Mouse (Mus musculus): ENCODE data around the gene Ttc25.

The Ttc25 gene

DNA sequence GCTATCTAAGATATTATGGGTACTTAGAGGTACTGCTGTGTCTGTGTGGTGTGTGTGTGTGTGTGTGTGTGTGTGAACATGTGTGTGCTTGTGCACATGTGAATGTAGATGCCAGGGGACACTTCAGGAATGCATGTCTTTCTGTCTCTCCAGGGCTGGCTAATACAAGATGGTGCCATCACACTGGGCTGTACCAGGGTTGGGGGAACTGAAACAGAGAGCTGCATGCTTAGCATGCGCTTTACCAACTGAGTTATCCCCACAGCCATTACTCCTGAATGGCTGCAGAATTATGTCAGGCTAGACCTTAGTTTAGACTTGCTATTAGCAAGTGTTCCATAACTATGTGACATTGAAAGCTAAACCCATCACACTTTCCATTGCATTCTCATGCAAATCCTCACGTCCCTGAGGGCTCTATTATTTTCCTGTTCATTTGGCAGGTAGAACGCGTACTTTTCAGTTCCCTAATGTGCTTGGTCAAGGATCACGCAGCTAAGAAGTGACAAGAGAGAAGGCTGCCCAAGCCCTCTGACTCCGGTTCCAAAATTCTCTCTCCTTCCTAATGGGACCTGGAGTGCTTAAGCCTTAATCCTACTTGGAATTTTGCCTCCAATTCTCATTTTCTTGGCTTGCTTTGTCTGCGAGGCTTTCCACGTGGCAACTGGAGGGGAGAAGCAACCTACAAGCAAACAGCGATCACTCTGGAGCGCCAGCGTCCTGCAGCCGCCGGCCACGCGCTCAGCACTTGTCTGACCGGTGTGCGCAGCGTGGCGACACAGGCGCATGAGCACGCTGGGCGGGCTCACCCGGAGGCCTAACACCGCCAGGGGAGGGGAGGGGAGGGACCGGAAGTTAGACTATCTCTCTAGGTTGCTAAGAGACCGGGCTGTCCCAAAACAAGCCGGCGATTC lies at the start of gene Ttc25:
Gene Ttc25, plus strand, starts transcription at position 776 of the 914 bp plus-strand sequence.
- in situ Hi-C loops (cut with MboI; ENCODE audit: unreplicated experiment in 2 of 2) = loop anchor here (5.0 kb wide), 2 partner anchors 43 to 48 kb away; no protein-coding TSS in a partner anchor

DNA sequence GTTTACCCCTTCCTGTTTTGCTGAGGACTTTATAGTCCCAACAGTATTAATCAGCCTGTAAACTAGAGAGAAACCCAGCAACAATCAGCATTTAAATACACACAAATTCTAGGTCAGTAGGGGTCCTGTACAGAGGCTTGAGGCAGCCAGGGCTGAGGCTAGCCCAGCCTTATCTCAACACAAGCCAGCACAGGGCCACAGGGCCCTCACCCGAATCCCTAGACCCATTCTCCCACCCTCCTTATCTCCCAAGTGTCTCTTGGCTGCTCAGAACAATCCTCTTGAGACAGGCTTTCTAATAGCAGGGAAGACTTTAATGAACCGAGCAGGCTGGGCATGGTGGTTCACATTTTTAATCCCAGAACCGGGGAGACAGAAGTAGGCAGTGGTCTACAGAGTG lies 45.2 kb upstream of the Ttc25 start:
- in situ Hi-C loops (cut with MboI; ENCODE audit: unreplicated experiment in 2 of 2) = loop anchor here in 1 of 2 experiments (5.0 kb wide), 1 partner anchor 47 kb away; the partner anchor contains the start of gene Ttc25

DNA sequence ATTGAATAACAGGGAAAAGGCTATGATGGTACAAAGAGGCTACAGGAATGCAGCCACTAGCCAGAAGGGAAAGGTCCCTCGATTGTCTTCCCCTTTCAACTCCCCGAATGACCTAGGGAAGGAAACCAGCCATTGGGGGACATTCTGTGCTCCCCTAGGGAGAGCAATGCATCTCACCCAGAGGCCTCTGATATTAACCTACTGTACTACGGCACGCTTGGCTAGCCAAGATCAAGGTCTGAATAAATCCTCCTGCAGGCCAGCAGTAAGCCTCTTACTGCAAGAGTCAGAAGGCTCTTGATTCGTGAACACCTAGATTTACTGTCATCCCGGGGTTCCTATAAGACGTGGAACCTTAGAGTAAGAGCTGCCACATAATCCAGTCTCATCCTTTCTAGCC lies 44.8 kb upstream of the Ttc25 start:
- in situ Hi-C loops (cut with MboI; ENCODE audit: unreplicated experiment in 2 of 2) = loop anchor here in 1 of 2 experiments (5.0 kb wide), 1 partner anchor 47 kb away; the partner anchor contains the start of gene Ttc25

DNA sequence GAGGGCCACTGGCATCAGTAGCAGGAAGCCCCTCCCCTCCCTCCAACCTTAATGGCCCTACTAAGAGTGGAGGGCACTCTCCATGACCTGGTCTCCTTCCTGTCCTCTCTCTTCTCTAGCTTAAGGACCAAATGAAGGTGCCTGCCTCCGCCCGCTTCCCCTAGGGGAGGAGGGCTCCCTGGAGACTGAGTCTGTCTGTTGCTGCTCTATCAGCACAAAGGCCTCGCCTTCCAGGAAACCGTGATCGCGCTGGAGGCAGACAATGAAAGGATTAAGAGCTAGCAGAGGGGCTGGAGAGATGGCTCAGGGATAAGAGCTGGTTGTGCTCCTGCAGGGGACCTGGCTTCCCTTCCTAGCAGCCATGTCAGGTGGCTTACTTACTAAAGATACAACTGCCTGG lies 44.1 kb upstream of the Ttc25 start:
- in situ Hi-C loops (cut with MboI; ENCODE audit: unreplicated experiment in 2 of 2) = loop anchor here in 1 of 2 experiments (5.0 kb wide), 1 partner anchor 46 kb away; the partner anchor contains the start of gene Ttc25

DNA sequence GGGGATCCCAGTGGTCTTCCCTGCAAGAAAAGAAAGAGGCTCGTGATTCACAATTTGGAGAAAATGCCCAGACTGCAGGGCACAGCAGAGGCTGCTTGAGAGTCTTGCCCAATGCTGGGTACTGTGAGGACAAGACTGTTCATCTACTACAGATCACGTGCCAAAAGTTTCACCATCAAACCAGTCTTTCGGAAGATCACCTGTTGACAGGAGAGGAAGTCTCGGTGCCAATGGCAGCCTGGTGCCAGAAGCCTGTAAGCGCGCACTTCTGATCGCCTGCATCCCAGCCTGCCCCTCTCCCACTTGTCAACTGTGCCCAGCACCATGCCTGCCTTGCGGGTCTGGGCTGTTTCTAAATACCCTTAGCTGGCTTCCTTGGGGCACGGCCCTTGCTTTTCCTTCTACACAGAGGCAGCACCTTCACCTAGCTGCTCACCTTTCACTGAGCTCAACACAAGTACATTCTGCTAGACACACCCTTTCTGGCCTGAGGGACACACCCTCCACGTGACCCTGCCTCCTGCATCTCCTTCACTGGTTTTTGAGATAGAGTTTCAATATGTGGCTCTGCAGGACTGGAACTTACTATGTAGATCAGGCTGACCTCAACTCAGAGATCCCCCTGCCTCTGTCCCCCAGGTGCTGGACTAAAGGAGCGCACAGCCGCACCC lies 40.3 kb upstream of the Ttc25 start:
- in situ Hi-C loops (cut with MboI; ENCODE audit: unreplicated experiment in 2 of 2) = loop anchor here in 1 of 2 experiments (5.0 kb wide), 1 partner anchor 42 kb away; the partner anchor contains the start of gene Ttc25

DNA sequence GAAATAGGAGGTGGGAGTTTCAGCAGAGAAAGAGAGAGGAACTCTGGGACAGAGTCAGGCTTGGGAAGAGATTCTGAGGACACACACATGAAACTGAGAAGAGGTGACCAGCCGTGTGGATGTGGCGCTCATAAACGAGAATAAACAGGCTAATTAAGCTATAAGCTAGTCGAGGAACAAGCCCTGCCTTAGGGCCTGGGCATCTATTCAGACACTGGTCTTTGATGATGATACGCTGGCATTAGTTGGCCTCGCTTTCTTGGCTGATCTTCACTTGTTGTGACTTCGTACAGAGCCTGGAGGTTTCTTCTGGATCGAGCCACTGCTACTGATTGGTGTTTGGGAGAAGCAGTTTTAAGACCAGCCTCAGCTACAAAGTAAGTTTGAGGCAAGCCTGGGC lies 39.4 kb upstream of the Ttc25 start:
- in situ Hi-C loops (cut with MboI; ENCODE audit: unreplicated experiment in 2 of 2) = no loop called here

DNA sequence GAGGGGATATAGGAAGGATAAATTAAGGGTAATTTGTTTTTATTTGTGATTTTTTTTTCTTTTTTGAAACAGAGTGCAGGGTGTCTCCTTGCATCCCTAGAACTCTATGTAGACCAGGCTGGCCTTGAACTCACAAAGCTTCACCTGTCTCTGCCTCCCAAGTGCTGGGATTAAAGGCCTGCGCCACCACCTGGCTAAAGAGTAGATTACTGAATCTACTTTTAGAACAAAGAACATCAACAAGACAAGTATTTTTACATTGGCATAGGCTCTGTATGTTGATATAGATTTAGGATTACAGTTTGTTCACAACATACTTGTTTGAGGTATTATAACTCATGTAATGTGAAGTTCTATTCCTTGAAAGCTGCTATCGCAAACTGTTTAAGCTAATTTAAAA lies 34.9 kb upstream of the Ttc25 start:
- in situ Hi-C loops (cut with MboI; ENCODE audit: unreplicated experiment in 2 of 2) = no loop called here

DNA sequence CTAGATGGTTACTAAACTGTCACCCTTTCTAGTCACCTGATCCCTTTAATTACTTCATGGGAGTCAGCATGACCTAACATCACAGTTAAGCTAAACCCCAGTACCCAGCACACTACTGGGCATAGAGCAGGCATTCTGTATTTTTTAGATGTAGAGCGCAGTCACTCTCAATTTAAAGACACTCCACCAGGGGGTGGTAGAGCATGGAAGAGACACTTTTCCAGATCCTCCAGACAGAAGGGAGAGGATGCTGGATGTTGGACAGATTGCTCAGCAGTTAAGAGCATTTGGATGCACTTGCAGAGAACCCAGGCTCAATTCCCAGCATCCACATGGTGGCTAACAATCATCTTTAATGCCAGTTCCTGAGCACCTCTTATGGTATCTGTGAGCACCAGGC lies 33.0 kb upstream of the Ttc25 start:
- in situ Hi-C loops (cut with MboI; ENCODE audit: unreplicated experiment in 2 of 2) = no loop called here

DNA sequence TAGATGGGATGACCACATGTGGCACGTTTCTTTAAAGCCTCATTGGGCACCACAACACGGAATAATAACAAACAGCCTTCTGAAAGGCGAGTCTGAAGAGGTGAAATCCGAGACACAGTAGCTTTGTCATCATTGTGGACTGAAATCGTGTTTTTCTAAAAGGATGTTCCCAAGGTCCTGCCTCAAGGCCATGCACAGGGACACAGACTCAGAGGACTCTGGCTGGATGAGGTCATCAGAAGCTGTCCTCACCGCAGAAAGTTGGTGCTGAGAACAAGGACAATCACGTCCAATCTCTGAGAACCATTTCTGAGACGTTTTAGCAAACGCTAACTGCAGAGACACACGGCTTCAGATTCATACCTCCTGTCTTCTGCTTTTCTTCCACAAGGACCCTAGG lies 31.7 kb upstream of the Ttc25 start:
- in situ Hi-C loops (cut with MboI; ENCODE audit: unreplicated experiment in 2 of 2) = no loop called here

DNA sequence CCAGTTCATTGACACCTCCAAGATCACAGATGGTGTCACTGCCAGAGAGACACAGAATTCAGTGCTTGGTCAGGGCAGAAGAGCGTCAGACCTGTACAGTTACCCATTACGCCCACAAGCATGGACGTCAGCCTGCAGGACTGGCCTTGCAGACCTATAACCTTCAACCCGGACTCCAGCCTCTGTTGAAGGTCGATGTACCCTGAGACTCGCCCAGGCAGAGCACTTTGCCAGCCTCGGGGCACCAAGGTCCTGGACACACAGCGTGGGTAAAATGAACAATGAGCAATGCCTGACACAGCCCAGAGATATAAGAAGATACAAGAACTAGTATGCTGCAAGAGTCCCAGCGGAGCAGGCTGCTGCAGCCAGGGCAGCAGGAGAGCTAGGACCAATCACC lies 30.3 kb upstream of the Ttc25 start:
- in situ Hi-C loops (cut with MboI; ENCODE audit: unreplicated experiment in 2 of 2) = no loop called here

DNA sequence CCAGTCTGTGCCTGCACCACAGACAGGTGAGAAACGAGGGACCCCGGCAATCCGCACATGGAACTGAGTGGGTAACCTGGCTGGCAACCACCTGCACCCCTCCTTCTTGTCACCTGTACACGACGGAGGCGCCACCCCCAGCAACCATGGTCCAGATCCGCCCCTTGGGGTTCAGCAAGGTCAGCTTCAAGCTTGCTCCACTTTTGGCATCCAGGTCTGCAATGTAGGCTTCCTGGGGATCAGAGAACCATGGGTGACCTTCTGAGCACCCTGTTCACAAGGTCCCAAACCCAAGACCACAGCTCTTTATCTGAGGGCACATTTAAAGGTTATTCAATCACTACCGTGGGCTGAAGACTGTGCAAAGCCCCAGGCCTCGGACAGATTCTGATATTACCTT lies 29.6 kb upstream of the Ttc25 start:
- in situ Hi-C loops (cut with MboI; ENCODE audit: unreplicated experiment in 2 of 2) = no loop called here

DNA sequence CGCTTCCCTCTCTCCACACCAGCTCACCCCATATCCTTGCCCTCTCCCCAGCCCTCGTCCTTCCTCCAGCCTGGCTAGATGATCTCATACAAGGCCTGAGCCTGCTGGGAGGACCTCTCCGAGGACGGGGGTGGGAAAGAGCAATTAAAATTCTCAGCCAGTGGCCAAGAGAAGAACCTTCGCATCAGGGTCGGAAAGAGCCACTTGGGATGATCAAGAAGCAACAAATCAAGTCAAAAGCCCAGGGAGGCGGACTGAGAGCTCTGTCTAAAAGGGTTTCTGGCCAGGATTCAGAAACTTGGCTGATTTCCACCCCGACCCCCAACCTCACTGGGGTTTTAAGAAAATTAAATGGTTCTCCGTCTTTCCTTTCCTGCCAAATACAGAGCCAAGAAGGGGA lies 29.1 kb upstream of the Ttc25 start:
- in situ Hi-C loops (cut with MboI; ENCODE audit: unreplicated experiment in 2 of 2) = no loop called here

DNA sequence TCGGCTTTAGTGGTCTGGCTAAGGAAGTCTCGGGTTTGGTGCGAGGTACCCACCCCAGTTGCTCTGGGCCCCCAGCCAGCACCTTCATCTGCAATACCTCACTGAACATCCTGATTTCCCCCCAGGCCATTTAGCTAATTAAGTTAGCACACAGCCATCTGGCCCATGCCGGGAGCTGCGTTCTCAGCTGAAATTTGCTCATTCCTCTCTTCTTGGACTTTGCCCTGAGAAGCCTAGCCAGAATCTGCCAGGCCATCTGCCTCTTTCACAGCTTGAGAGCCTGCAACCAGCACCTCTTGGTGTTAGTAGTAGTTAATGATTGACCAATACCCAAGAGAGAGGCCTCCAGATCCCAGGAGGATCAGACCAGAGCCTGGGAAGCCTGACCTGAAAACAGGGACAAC lies 27.2 kb upstream of the Ttc25 start:
- in situ Hi-C loops (cut with MboI; ENCODE audit: unreplicated experiment in 2 of 2) = no loop called here

DNA sequence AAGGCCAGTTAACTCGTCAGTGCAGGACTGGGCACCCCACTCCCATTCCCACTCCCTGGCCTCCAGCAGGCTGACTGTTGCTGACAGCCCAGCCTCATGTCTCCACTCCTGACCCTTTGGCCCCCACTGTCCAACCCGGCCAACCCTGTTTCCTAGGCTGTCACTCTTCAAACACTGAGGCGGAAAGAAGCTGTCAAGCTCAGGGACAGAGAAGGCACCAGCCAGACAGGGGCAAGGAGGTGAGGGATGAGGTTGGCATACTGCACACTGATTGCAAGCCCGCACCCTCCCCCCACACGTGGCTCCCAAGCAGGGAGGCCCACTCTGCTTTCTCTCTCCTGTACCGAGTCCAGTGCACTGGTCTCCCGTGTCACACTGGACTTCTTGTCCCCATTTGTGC lies 26.2 kb upstream of the Ttc25 start:
- in situ Hi-C loops (cut with MboI; ENCODE audit: unreplicated experiment in 2 of 2) = no loop called here

DNA sequence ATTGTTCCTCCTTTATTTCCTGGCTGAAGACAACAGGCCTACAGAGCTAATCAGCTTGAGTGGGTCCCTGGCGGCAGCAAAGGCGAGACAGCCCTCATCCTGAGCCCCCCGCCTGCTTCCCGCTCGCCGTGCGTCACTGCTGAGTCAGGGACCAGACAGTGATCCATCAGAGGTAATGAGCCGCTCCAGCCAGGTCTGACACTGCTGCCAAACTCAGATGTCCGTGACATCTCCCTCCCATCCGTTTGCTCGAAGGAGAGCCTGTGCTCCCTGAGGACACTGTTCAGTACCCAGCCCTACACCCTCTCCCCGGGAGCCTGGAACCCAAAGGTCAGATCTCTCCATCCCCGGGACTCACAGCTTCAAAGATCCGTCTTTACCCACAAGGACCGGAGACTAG lies 24.6 kb upstream of the Ttc25 start:
- in situ Hi-C loops (cut with MboI; ENCODE audit: unreplicated experiment in 2 of 2) = no loop called here

DNA sequence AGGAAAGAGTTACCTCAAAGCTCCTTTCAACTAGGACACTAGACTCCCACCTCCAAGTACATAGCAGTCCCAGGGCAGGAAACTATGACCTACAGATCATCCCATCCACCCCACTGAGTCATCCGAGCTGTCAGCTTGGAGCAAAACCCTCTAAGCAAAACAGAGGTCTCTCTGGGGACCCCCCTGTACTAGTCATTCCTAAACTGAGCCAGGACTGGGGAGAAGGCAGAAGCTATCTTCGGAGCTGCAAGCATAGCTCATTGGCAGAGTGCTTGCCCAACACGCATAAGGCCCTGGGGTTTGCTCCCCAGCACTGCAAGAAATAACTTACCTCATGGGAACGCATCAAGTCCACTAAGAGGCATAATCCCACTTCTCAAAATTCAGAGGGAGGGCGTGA lies 21.0 kb upstream of the Ttc25 start:
- in situ Hi-C loops (cut with MboI; ENCODE audit: unreplicated experiment in 2 of 2) = no loop called here

DNA sequence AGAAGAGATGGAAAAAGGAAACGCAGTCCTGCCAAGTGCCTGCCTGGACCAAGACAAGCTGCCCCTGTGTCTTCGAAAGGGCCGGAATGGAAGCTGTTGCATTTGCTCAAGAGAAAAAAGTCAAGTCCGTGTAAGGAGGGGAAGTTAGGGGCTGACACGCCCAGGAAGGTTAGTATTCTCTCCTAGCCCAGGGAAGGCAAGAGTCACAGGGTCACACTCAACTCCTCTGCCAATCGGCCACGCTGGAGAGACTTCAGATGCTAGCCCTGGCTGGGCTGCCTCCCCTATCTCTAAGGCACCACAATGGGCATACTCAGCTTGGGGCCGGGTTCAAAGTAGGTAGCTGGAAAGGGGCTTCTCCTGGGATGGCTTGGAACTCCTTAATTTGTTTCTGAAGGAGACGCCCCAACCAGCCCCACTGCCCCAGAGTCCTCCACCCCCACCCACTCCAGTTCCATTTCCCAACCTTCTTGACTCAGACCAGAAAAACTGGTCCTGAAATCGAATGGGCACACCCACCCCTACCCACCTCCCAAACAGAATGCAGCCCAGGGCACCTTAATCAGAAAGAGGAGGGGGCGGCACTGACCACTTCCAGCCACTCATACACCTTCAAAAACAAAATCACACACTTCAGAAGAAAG lies 20.3 kb upstream of the Ttc25 start:
- in situ Hi-C loops (cut with MboI; ENCODE audit: unreplicated experiment in 2 of 2) = no loop called here

DNA sequence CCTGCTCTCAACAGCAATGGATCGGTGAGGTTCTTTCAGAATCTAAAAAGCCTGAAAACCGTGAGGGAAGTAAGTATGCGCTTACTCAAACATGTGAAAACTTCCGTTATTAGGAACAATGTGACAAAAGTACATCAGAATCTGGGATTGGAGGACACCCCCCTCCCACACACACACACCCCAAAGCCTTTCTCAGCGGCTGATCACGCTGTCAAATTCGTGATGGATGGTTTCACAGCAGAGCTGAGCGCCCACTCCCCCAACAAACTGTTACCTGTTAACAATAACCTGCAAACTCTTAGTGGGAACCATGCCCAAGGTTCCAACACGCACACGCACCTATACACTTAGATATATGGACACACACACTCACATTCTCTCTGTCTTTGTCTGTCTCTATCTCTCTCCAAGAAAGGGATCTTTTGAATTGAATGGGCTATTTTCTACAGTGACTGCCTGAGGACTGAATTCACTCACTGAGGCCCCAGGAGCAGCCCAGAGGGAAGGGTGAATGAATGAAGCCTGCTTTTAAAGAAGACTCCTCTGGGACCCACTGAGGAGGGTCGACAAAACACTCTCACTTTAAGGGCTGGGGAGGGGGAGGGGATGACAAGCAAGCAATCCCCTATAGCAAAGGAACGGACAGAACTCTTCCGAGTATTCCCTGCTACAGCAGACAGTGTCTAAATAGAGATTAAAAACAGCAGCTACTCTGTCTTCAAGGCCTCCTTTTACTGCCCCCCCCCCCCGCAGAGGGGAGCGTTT lies 19.2 kb upstream of the Ttc25 start:
- in situ Hi-C loops (cut with MboI; ENCODE audit: unreplicated experiment in 2 of 2) = no loop called here

DNA sequence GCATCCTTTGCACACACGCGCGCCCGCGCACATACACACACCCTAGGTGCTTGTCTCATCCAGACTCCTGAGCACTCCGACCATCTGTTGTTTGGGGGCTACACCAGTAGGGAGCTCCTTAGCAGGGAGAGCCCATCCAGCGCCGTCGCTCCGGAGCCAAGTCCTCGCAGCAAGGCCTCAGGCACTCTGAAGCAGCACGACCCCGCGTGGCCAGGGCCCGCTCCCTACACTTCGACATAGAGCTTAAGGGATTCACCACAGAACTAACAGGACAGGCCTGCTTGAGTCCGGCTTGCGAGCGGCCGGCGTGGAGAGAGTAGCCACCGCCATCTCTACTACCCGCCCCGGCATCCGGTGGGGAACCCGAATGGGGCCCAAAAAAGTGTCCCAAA lies 18.3 kb upstream of the Ttc25 start:
- in situ Hi-C loops (cut with MboI; ENCODE audit: unreplicated experiment in 2 of 2) = no loop called here
